Mouse (Mus musculus) liver, embryonic 14.5 days (tissue): ENCODE measurements around the gene Fgfr2. TPM values are rescaled to one million over a fixed set of nuclear protein-coding genes. Genes with fewer than 3 reads are reported as not detected.
A peak's percentile ranks its signal among the peaks of the same experiment; 100 is the strongest.

Experiments used
- ATAC-seq: fragments of 200-750 bp; cut with Nextera tagmentation; 2 replicates; pipeline ENCODE4 v1.8.0; 2017; ENCODE audit warnings: moderate number of reproducible peaks, mild to moderate bottlenecking, moderate library complexity; ENCODE audit not compliant: insufficient read depth
- DNase-seq, 3 experiments: peaks; one replicate each; pipeline ENCODE4 v3.0.0-alpha.2; 2012 to 2013; ENCODE audit warnings: low read depth in 3 of 3, low spot score in 3 of 3
- H3K27ac ChIP-seq: fragments of 300-500 bp; sonication (generic); 2 replicates; pipeline ENCODE4 v1.5.1; 2014; ENCODE audit warnings: moderate library complexity, mild to moderate bottlenecking, control low read depth, inconsistent platforms
- H3K27me3 ChIP-seq: fragments of 300-500 bp; sonication (generic); 2 replicates; pipeline ENCODE4 v1.6.1; 2014; ENCODE audit warnings: mild to moderate bottlenecking, low read length, moderate library complexity; ENCODE audit not compliant: control insufficient read depth, insufficient read depth
- H3K36me3 ChIP-seq: fragments of 300-500 bp; sonication (generic); replicated peaks from 2 replicates; pipeline ENCODE4 v1.6.1; 2014; ENCODE audit warnings: low read depth; ENCODE audit not compliant: control insufficient read depth, insufficient read depth
- H3K4me1 ChIP-seq, 2 experiments: fragments of 200-500 bp in 1 of 2; fragments of 300-500 bp in 1 of 2; sonication (generic) in 1 of 2; replicated peaks; 2 replicates each; pipeline ENCODE4 v1.6.1; 2012 to 2014; ENCODE audit warnings: antibody characterized with exemption in 1 of 2, inconsistent platforms in 1 of 2, low read length in 1 of 2; ENCODE audit not compliant: control insufficient read depth in 2 of 2, insufficient read depth in 2 of 2
- H3K4me2 ChIP-seq: fragments of 300-500 bp; sonication (generic); 2 replicates; pipeline ENCODE4 v1.6.1; 2014; ENCODE audit warnings: low read depth, mild to moderate bottlenecking, control low read depth, moderate library complexity
- H3K4me3 ChIP-seq, 2 experiments: fragments of 200-500 bp in 1 of 2; fragments of 300-500 bp in 1 of 2; sonication (generic) in 1 of 2; 2 replicates each; pipeline ENCODE4 v1.5.1; 2012 to 2014; ENCODE audit warnings: low read depth in 2 of 2, low read length in 2 of 2, mild to moderate bottlenecking in 2 of 2, control low read depth in 1 of 2, inconsistent platforms in 1 of 2, moderate library complexity in 1 of 2; ENCODE audit not compliant: insufficient read depth in 1 of 2
- H3K9ac ChIP-seq: fragments of 300-500 bp; sonication (generic); replicated peaks from 2 replicates; pipeline ENCODE4 v1.6.1; 2014; ENCODE audit warnings: mild to moderate bottlenecking, control low read depth, moderate library complexity
- H3K9me3 ChIP-seq: fragments of 300-500 bp; sonication (generic); 2 replicates; pipeline ENCODE4 v1.6.1; 2016; ENCODE audit warnings: low read length, mixed read lengths; ENCODE audit not compliant: control insufficient read depth
- CTCF ChIP-seq: IDR thresholded peaks from 2 replicates; pipeline ENCODE4 v1.5.1; 2016; ENCODE audit warnings: antibody characterized with exemption, low read depth, control low read depth
- EP300 ChIP-seq: IDR thresholded peaks from 2 replicates; pipeline ENCODE4 v1.6.1; 2016; ENCODE audit warnings: antibody characterized with exemption, low read depth
- WGBS: fragments of 180-500 bp; shearing (Covaris S2); extraction: QIAGEN DNeasy Blood & Tissue Kit; methylation state at CpG from one replicate; pipeline ENCODE4 v1.1.7; 2014; ENCODE audit not compliant: insufficient replicate concordance; 5-methylcytosine and 5-hydroxymethylcytosine counted together
- polyA plus RNA-seq, 2 experiments: library from polyadenylated mRNA; depleted of rRNA in 1 of 2; stranded (reverse) in 1 of 2; unstranded in 1 of 2; fragments of >200 nt; fragmentation: Nextera tagmentation in 1 of 2; extraction: Ambion mirVana in 1 of 2; gene quantifications; 2 replicates each; pipeline versions ENCODE4 v1.2.1 to v1.2.3; 2012 to 2014

Gene Fgfr2
- polyA plus RNA-seq, 2 experiments, result 7.9 to 8.8 TPM

DNA sequence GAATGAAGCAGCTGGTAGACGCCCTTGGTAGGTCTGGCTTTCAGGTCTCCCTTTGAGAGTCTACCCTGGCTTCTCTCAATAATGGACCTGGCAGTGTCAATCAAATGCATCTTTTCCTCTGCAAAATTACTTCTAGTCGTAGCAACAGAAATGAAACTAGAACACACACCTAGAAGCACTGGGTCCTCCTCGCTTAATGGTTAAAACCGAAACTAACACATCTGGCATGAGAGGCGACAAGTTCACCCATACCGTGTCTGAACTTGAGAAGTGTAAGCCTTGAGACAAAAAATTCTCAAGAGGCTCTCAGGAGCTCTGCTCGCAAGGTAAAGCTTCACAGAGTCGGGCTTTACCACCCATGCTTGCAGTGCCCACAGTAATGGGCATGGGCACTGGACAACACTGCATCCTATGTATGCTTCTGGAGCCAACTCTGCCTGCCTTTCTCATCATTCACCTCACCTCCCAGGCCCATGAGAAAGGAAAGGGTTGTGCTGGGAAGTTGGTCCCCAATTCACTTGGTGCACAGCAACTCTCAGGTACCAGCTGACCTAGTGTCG is 2295.2 kb downstream of the Fgfr2 start:
- Histone ChIP-seq H3K4me2 (no peak overlapping the region), H3K4me1 (no peaks in the 10 kb centered on the region), H3K27me3 (no peaks in the 10 kb centered on the region), H3K9me3 (no peaks in the 10 kb centered on the region), H3K9ac (no peak overlapping the region), H3K4me3 (no peak overlapping the region), H3K27ac (no peak overlapping the region), H3K36me3 (no peaks in the 10 kb centered on the region)
- ATAC-seq (no peak), DNase-seq (no peak)
- 60% methylated on average over 9 of the region's 9 CpGs for WGBS
- TF ChIP-seq CTCF (no peak), EP300 (no peak)

DNA sequence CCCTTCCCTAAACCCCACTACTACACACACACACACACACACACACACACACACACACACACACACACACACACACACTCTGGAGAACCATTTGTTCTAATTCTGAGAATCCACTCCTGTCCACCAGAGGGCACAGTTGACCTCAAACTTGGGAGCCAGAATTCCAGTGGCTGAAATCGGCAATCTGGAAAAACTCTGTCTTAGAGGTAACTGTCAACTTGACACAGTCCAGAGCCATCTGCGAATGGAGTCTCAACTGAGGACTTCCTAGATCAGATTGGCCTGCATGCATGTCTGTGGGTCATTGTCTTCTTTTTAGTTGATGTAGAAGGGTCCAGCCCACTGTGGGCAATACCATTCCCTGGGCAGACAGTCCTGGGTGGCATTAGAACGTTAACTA is 2295.7 kb downstream of the Fgfr2 start:
- Histone ChIP-seq H3K4me2 (no peak overlapping the region), H3K9me3 (no peaks in the 10 kb centered on the region), H3K36me3 (no peaks in the 10 kb centered on the region), H3K4me1 (no peaks in the 10 kb centered on the region), H3K9ac (no peak overlapping the region), H3K27me3 (no peaks in the 10 kb centered on the region), H3K4me3 (no peak overlapping the region), H3K27ac (no peak overlapping the region)
- 40% methylated on average over 3 of the region's 3 CpGs for WGBS
- peak; percentile 58 for TF ChIP-seq CTCF
- no peak for TF ChIP-seq EP300
- ATAC-seq (no peak), DNase-seq (no peak)

DNA sequence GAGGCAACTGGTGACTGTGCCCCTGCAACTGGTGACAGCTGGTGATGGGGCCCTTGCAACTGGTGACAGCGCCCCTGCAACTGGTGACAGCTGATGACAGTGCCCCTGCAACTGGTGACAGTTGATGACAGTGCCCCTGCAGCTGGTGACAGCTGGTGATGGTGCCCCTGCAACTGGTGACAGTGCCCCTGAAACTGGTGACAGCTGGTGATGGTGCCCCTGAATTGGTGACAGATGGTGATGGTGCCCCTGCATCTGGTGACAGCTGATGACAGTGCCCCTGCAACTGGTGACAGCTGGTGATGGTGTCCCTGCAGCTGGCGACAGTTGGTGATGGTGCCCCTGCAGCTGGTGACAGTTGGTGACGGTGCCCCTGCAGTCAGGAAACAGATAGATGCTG is 2296.8 kb downstream of the Fgfr2 start:
- TF ChIP-seq EP300 (no peak), CTCF (no peak)
- ATAC-seq, result no peak
- Histone ChIP-seq H3K27me3 (no peaks in the 10 kb centered on the region), H3K4me2 (no peak overlapping the region), H3K27ac (no peak overlapping the region), H3K9me3 (no peaks in the 10 kb centered on the region), H3K36me3 (no peaks in the 10 kb centered on the region), H3K4me3 (no peak overlapping the region), H3K4me1 (no peaks in the 10 kb centered on the region), H3K9ac (no peak overlapping the region)
- DNase-seq, result no peak
- WGBS, result 49% methylated on average over 3 of the region's 3 CpGs

DNA sequence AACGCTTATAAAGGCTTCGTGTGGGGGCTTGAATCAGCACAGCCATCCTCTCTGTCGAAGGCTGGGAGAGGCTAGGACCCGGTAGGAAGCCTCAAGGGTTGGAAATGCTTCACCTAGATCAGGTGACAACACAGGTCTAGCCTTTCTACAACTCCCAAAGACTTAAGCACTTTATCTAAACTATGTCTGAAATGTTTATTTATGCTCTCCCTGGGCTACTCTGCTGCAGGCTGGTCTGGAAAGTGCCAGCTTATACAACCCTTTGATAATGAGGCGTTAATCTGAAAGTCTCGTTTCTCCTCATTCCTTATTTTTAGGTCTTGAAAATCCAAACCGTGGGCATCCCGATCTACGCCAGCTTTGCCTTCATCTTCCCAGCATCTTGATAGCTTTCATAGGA is 2299.2 kb downstream of the Fgfr2 start:
- no peaks in the 10 kb centered on the region for H3K36me3 ChIP-seq
- no peak overlapping the region for H3K4me2 ChIP-seq
- no peak for DNase-seq
- no peaks in the 10 kb centered on the region for H3K4me1 ChIP-seq
- WGBS, result 50% methylated on average over 9 of the region's 9 CpGs
- no peak overlapping the region for H3K9ac ChIP-seq
- TF ChIP-seq EP300 (no peak), CTCF (no peak)
- no peak overlapping the region for H3K27ac ChIP-seq
- ATAC-seq, result no peak
- H3K27me3 ChIP-seq, result no peaks in the 10 kb centered on the region
- no peaks in the 10 kb centered on the region for H3K9me3 ChIP-seq
- H3K4me3 ChIP-seq, result no peak overlapping the region

DNA sequence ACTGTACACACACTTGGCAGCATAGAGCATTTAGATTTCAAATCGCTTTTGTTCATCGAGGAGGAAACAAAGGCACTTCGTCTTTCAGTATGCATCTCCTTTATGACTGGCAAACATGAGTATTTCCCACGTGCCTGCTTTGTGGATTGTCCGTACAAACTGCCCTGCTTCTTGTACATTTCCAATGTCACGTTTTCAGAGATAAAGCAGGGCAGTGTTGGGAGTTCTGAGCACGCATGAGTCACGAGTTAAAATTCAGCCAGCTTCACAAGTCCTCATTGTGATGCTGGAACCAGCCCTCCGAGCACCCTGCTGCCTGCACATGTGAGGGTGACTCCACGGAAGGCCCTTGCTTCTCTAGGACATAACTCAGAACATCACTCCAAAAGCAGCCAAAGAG is 2303.5 kb downstream of the Fgfr2 start:
- Histone ChIP-seq H3K27ac (no peak overlapping the region), H3K9ac (no peak overlapping the region), H3K9me3 (no peaks in the 10 kb centered on the region), H3K27me3 (no peaks in the 10 kb centered on the region), H3K36me3 (no peaks in the 10 kb centered on the region), H3K4me3 (no peak overlapping the region), H3K4me2 (no peak overlapping the region), H3K4me1 (no peaks in the 10 kb centered on the region)
- 60% methylated on average over 10 of the region's 10 CpGs for WGBS
- DNase-seq (no peak), ATAC-seq (no peak)
- TF ChIP-seq CTCF (no peak), EP300 (no peak)
